Comparison of ENCODE assay signal across 11 mouse cellular contexts in the genomic region with DNA sequence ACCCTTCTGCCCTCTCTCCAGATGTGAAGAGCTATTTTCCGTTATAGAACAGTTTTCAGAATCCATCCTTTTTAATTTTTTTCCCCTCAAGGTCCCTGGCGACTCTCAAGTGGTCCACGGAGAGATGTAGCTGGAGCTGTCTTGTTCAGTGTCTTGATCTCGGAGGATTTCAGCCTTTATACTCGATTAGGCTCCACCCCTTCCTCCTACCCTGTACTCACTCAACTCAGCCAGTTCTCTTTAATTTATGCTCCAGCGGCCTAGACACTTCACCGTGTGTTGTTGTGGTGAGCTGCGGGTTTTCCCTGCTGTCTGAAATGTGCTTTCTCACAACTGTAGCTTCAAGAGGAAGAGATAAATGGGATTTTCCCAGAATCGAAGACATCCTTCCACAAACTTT. TPM values are rescaled to one million over a fixed set of nuclear protein-coding genes. Genes with fewer than 3 reads are reported as not detected.
DNase-seq lines count a peak whose midpoint lies in the region; ATAC-seq lines count a peak whose summit lies in the region.
"Had no signal": no experiment of that assay in that cellular context is flagged by ENCODE, and none has a peak within 500 bp of the region (broad histone marks: within the 10 kb centered on the region; RNA-seq: fewer than 3 reads in every experiment).

Cd69 (minus strand) TSS at position 217 of the 400 bp plus-strand sequence.

- ATAC-seq in megakaryocyte progenitor cell, adult 5-6 weeks (replicated peaks; ENCODE audit: poor library complexity): peak; percentile 78
- ATAC-seq in cerebellum, adult (ENCODE audit: insufficient number of reproducible peaks, low FRiP score, low TSS enrichment): no peak

- peak; percentile 89 for DNase-seq in T-cell, adult 2 months (ENCODE audit: low spot score)
- DNase-seq in liver: peak; percentile 6
- DNase-seq in thymus, adult 18-20 months: peak; percentile 25 to 73
- DNase-seq in yolk sac, embryonic 10.5 days (ENCODE audit: low spot score): no peak
- DNase-seq in left cerebral cortex, adult 11 months (ENCODE audit: low spot score): no peak
- DNase-seq in right cerebral cortex, adult 2 months (ENCODE audit: low spot score in 2 of 2): no peak
- DNase-seq: kidney, postnatal 25 days; midbrain, embryonic 14.5 days; right cerebral cortex, postnatal 14 days had no signal

RNA-seq across cellular contexts. Expression of gene Cd69, which starts in this region (rescaled TPM):
- total RNA-seq in megakaryocyte progenitor cell, adult 5-6 weeks (2015): 128 and 146 TPM in 2 replicates
- total RNA-seq in megakaryocyte progenitor cell, adult 5-6 weeks (2017): 109 and 150 TPM in 2 replicates

Comparison
In these comparisons a context has a peak if more than half of its experiments do, and no peak if none do; other contexts are left out.
1. DNase-seq: peak in T-cell, adult 2 months (single experiment), liver (single experiment) and thymus, adult 18-20 months (2 of 2); none in yolk sac, embryonic 10.5 days (single experiment), left cerebral cortex, adult 11 months (single experiment) and right cerebral cortex, adult 2 months (0 of 2).